Comparison of ENCODE assay signal across 8 mouse cellular contexts in the genomic region with DNA sequence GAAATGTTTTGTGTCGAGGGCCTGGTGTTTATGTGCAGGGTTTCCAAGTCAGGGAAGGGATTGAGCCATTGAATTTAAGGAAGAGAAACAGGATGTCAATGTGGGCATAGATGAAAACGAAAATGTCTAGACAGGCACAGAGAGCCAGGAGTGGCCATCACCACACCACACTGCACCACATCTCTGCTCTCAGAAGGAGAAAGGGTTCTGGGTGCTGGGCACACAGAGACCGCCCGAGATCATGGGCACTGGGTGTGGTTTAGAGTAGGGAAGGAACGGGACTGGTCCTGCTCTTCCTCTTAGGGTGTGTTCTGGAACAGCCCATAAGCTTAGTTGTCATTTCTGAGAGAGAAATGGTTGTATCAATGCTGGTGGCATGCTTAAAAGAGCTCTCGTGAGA. TPM values are rescaled to one million over a fixed set of nuclear protein-coding genes. Genes with fewer than 3 reads are reported as not detected.
DNase-seq lines count a peak whose midpoint lies in the region; ATAC-seq lines count a peak whose summit lies in the region.
"Had no signal": no experiment of that assay in that cellular context is flagged by ENCODE, and none has a peak within 500 bp of the region (broad histone marks: within the 10 kb centered on the region; RNA-seq: fewer than 3 reads in every experiment).

No protein-coding gene starts in this region.

- peak overlapping the region; percentile 71; the same call in 1 of the 2 replicates for H3K4me3 ChIP-seq in heart, embryonic 16.5 days (ENCODE audit: low read length)
- peak overlapping the region; percentile 86 for H3K4me3 ChIP-seq in macrophage (ENCODE audit: inconsistent target)

- peaks cover 10% of the 10 kb centered on the region; the same call in 1 of the 2 replicates for H3K79me2 ChIP-seq in macrophage (ENCODE audit: inconsistent target)

- peaks cover 2% of the 10 kb centered on the region; the same call in 1 of the 2 replicates for H3K4me1 ChIP-seq in heart, embryonic 16.5 days (ENCODE audit: control insufficient read depth, insufficient read depth, low read length)

- 53% methylated on average over 6 of the region's 6 CpGs for WGBS in heart, embryonic 16.5 days
- WGBS in macrophage (ENCODE audit: missing documents), result 8% methylated on average over 6 of the region's 6 CpGs

- H3K9ac ChIP-seq in heart, embryonic 16.5 days (ENCODE audit: low read length), result 0 out of 2 replicates have a peak overlapping the region, but pooled peaks have one; percentile 30

- no peaks in the 10 kb centered on the region for H3K27me3 ChIP-seq in heart, embryonic 16.5 days (ENCODE audit: control insufficient read depth, insufficient read depth, low read length)

- peaks cover 13% of the 10 kb centered on the region; the same call in 1 of the 2 replicates for H3K36me3 ChIP-seq in heart, embryonic 16.5 days (ENCODE audit: control insufficient read depth, insufficient read depth)
- peaks cover 17% of the 10 kb centered on the region for H3K36me3 ChIP-seq in macrophage (ENCODE audit: inconsistent target)

- no peak overlapping the region for H3K27ac ChIP-seq in heart, embryonic 16.5 days (ENCODE audit: low read length)
- peak overlapping the region; percentile 86 for H3K27ac ChIP-seq in macrophage

- DNase-seq in CD4-positive helper T cell, adult 2 months (ENCODE audit: low read depth, low spot score), result peak; percentile 14
- peak; percentile 6 for DNase-seq in MN1 (ENCODE audit: low spot score)
- no peak for DNase-seq in left cerebral cortex, adult 9 months (ENCODE audit: low spot score in 2 of 2)
- DNase-seq in gastrocnemius, adult 18-20 months (ENCODE audit: low spot score), result no peak
- no peak for DNase-seq in thymus, adult 18-20 months
- DNase-seq: right cerebral cortex, postnatal 4 days had no signal

- no peaks in the 10 kb centered on the region for H3K9me3 ChIP-seq in heart, embryonic 16.5 days (replicated peaks; ENCODE audit: control insufficient read depth, low read length)

- ATAC-seq in heart, embryonic 16.5 days (replicated peaks; ENCODE audit: extremely low read depth, insufficient read depth, low FRiP score), result no peak

- H3K4me2 ChIP-seq in heart, embryonic 16.5 days (ENCODE audit: low read depth, low read length), result peak overlapping the region; percentile 78

RNA-seq across cellular contexts. Expression of a gene that starts 1.2 kb away (rescaled TPM):
- polyA plus RNA-seq in heart, embryonic 16.5 days (2015; fragmentation: Nextera tagmentation; extraction: Ambion mirVana), result 1.3 and 2.0 TPM in 2 replicates
- 10 to 100 TPM in 20 of 26 experiments, 1 to 10 TPM in 6; 6.9 to 63.9 (median 13.5) TPM for total RNA-seq in macrophage (2018; cell fraction: chromatin; rRNA removed)
- total RNA-seq in macrophage (2018; cell fraction: cytosol; rRNA removed), result 10 to 100 TPM in 1 of 26 experiments, 1 to 10 TPM in 25; 1.6 to 10.8 (median 2.7) TPM
- total RNA-seq in macrophage (2018; cell fraction: nucleus; rRNA removed), result 10 to 100 TPM in 17 of 26 experiments, 1 to 10 TPM in 9; 6.1 to 47.9 (median 12.2) TPM
- polyA plus RNA-seq in macrophage (2018), result 1.5 to 2.7 TPM (median 2.5 TPM) in 3 replicates
- total RNA-seq in gastrocnemius, adult 18-20 months (2021), result under 1 TPM; 0.55 to 0.59 TPM

RNA-seq across cellular contexts. Expression of a gene that starts 16.1 kb away (rescaled TPM):
- 7.4 TPM in 2 replicates for polyA plus RNA-seq in heart, embryonic 16.5 days (2015; fragmentation: Nextera tagmentation; extraction: Ambion mirVana)
- 10 to 100 TPM in 25 of 26 experiments, 1 to 10 TPM in 1; 8.7 to 64.0 (median 30.1) TPM for total RNA-seq in macrophage (2018; cell fraction: chromatin; rRNA removed)
- total RNA-seq in macrophage (2018; cell fraction: cytosol; rRNA removed), result 10 to 100 TPM in 7 of 26 experiments, 1 to 10 TPM in 19; 2.5 to 14.1 (median 6.6) TPM
- 10 to 100 TPM in 25 of 26 experiments, 1 to 10 TPM in 1; 9.4 to 41.9 (median 19.7) TPM for total RNA-seq in macrophage (2018; cell fraction: nucleus; rRNA removed)
- polyA plus RNA-seq in macrophage (2018), result 1.9 to 2.7 TPM (median 2.5 TPM) in 3 replicates
- 1 to 10 TPM; 3.4 to 3.9 TPM for total RNA-seq in gastrocnemius, adult 18-20 months (2021)

RNA-seq across cellular contexts. Expression of a gene that starts 19.1 kb away (rescaled TPM):
- 0.51 and 0.85 TPM in 2 replicates for polyA plus RNA-seq in heart, embryonic 16.5 days (2015; fragmentation: Nextera tagmentation; extraction: Ambion mirVana)
- total RNA-seq in macrophage (2018; cell fraction: chromatin; rRNA removed), result 100 to 1,000 TPM in 7 of 26 experiments, 10 to 100 TPM in 19; 21.4 to 216 (median 57.0) TPM
- total RNA-seq in macrophage (2018; cell fraction: cytosol; rRNA removed), result 10 to 100 TPM; 12.3 to 74.8 (median 27.1) TPM
- 100 to 1,000 TPM in 12 of 26 experiments, 10 to 100 TPM in 14; 40.3 to 327 (median 94.7) TPM for total RNA-seq in macrophage (2018; cell fraction: nucleus; rRNA removed)
- 13.2 to 32.1 TPM (median 13.4 TPM) in 3 replicates for polyA plus RNA-seq in macrophage (2018)
- 1 to 10 TPM in 1 of 2 experiments, under 1 TPM in 1; 1.00 to 1.2 TPM for total RNA-seq in gastrocnemius, adult 18-20 months (2021)

RNA-seq across cellular contexts. Expression of a gene that starts 43.7 kb away (rescaled TPM):
- polyA plus RNA-seq in heart, embryonic 16.5 days (2015; fragmentation: Nextera tagmentation; extraction: Ambion mirVana), result not detected in 2 replicates
- 1 to 10 TPM in 2 of 26 experiments, under 1 TPM in 6, not detected in 18; 0.29 to 1.4 (median 0.74) TPM for total RNA-seq in macrophage (2018; cell fraction: chromatin; rRNA removed)
- total RNA-seq in macrophage (2018; cell fraction: cytosol; rRNA removed), result under 1 TPM in 10 of 26 experiments, not detected in 16; 0.04 to 0.58 (median 0.12) TPM
- total RNA-seq in macrophage (2018; cell fraction: nucleus; rRNA removed), result 1 to 10 TPM in 2 of 26 experiments, under 1 TPM in 7, not detected in 17; 0.22 to 1.2 (median 0.36) TPM
- not detected in 3 replicates for polyA plus RNA-seq in macrophage (2018)
- total RNA-seq in gastrocnemius, adult 18-20 months (2021), result not detected

RNA-seq across cellular contexts. Expression of a gene that starts 57.6 kb away (rescaled TPM):
- polyA plus RNA-seq in heart, embryonic 16.5 days (2015; fragmentation: Nextera tagmentation; extraction: Ambion mirVana), result not detected in 2 replicates
- total RNA-seq in macrophage (2018; cell fraction: chromatin; rRNA removed), result 1 to 10 TPM in 1 of 26 experiments, under 1 TPM in 1, not detected in 24; 0.31 to 1.2 TPM
- total RNA-seq in macrophage (2018; cell fraction: cytosol; rRNA removed), result not detected
- total RNA-seq in macrophage (2018; cell fraction: nucleus; rRNA removed), result not detected
- polyA plus RNA-seq in macrophage (2018), result not detected in 3 replicates
- total RNA-seq in gastrocnemius, adult 18-20 months (2021), result not detected

Comparison
In these comparisons a context has a peak if more than half of its experiments do, and no peak if none do; other contexts are left out.
1. DNase-seq: peak in CD4-positive helper T cell, adult 2 months (single experiment) and MN1 (single experiment); none in left cerebral cortex, adult 9 months (0 of 2), gastrocnemius, adult 18-20 months (single experiment) and thymus, adult 18-20 months (0 of 2).